Mouse (Mus musculus) left cerebral cortex, adult 18-20 months (tissue): ENCODE data around the gene Astl. TPM values are rescaled to one million over a fixed set of nuclear protein-coding genes. Genes with fewer than 3 reads are reported as not detected.

Source experiments
- DNase-seq, 2 experiments: peaks; one replicate each; pipeline ENCODE4 v3.0.0; 2021 to 2022; ENCODE audit warnings: low spot score in 2 of 2, mixed read lengths in 1 of 2
- total RNA-seq, 2 experiments: library from RNA; stranded (reverse); gene quantifications; 2 replicates each; pipeline ENCODE4 v1.2.3; 2021

Gene Astl
- total RNA-seq, 2 experiments from 2014 or later = not detected

DNA sequence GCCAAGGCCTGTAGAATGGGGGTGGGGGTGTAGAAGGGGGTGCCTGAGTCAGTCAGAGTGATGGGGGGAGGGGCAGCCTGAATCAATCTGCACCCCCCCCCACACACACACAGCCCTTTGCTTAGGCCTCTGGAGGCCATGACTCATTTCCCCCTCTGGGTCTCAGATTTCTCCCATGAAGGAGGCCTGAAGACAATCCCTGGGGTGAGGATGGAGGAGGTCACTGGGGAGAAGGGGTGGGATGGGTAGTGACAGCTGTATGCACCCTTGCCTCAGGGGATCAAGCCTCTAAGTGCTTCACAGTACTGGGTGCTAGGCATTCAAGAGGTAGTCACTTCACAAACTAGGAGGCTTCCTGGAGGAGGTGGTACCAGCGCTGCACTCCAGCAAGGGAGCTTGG, 14.8 kb upstream of the Astl start:
- no peak for DNase-seq

DNA sequence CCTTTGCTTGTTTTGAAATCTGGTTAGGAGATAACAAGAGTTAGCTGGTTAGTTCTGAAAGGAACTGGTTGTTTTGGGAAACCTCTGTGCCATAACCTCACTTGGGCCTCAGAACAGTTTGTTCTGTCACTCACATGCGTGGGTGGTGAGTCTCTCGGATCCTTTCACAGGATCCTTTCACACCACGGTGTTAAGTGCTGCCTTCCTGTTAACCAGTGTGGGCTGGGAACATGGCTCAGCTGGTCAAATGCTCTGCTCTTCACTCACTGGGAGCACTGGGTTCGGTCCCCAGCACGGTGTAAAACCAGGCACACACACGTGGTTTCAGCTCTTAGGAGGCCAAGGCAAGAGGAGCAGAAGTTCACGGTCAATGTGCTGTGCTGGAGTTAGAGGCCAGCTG, 14.0 kb upstream of the Astl start:
- no peak for DNase-seq

DNA sequence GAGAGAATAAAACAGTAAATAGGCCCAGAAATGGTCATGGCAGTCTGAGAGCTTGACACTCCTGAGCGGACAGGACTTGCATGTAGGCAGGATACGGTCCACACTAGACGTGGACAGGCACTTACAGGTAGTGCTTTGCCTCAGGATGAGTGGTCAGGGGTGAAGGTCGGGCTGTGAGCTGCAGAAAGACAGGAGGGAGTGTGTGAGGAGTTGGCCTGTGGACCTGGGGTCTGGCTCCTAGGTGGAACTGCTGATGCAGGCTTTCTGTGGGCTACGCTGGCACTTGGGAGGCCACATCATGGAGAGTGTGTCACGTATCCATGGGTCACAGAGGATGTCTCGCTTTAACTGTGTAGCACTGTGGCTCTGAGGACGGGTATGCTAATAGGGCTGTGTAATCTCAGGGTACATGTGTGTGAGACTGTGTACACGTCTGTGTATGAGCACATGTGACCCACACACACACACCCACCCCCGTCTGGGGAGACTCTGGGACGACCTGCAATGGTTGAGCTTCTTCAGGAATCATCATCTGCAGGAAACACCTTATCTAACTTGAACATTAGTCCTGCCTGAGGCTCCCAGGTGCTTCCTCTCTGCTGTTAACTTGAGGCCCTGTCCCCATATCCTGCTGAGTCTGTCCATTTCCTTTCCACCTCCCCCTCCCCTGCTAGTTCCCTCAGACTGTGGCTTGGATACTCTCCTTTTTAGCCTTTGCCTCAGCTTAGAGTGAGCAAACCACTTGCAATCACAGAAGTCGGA, 10.2 kb upstream of the Astl start:
- DNase-seq = no peak

DNA sequence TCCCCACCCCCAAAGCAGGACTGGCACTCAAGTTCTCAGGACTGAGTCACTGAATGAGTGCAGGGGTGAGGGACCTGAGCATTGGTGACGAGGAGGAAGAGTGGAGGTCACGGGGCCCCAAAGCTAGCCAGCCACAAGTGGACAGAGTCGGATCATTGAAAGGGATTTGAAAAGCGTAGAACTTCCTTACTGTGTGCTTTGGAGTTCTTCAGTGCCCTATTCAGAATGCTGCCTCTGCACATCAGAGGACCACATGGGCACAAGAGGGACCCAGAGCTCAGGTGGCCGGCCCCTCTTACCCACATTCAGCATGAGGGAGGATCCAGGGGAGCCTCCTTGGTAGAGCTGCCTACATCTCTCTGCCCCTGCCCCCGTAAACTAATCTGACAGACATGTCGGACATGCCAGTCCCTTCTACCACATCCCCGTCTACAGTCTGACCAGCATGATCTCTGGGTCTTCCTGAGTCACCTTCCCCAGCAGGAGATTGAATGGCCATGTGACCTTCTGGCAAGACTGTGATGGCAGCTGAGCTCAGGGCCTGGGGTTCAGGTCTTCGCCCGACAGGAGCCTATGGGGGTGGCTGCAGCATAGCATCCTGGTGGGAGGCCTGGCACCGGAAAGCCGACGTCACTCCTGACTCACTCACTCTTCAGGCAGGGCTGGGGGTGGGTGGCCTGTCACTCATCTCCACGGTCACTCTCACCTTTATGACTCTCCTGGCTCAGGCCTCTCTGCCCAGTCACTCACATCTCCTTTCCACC, 5.5 kb upstream of the Astl start:
- DNase-seq = peak in 1 of 2 experiments; percentile 28

GRCm38 (mm10) chr2:127333945-127334603, 4.4 kb upstream of the Astl start:
- DNase-seq = no peak

DNA sequence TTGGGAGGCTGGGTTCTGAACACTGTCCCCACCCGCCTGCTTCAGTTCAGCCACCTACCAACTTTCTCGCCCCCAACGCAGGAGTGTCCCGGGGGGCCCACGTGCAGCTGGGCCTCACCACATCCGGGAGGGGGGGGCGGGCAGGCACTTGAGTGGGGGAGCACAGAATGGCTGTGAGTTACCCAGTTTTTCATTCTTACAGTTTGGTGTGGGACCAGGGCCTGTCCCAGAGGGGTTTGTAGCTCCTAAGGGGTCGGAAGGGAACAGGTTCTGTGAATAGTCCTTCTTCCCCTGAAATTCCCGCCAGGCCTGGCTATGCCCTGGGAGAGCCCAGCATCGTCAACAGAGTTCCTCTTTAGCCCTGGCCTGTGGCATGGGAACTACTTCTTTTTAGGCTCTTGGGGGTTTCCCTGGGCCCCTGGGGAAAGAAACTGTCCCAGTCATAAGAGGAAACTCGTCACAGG, 3.3 kb upstream of the Astl start:
- DNase-seq = no peak

- DNase-seq = peak; percentile 66 to 77
Observed at GRCm38 (mm10) chr2:127335767-127336496, 2.5 kb upstream of the Astl start, which contains the start of gene Dusp2. Gene Dusp2 (plus strand): TSS chr2:127336159.

DNA sequence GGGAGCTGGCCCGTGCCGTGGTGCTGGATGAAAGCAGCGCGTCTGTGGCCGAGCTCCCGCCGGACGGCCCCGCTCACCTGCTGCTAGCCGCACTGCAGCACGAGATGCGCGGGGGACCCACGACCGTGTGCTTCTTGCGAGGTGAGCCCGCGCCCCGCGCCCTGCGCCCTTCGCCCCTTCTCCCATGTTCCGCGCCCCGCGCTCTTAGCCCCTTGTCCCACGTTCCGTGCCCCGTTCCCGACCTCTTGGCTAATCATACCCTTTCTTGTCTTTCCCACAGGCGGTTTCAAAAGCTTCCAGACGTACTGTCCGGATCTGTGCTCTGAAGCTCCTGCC, 2.0 kb upstream of the Astl start:
- DNase-seq = no peak

DNA sequence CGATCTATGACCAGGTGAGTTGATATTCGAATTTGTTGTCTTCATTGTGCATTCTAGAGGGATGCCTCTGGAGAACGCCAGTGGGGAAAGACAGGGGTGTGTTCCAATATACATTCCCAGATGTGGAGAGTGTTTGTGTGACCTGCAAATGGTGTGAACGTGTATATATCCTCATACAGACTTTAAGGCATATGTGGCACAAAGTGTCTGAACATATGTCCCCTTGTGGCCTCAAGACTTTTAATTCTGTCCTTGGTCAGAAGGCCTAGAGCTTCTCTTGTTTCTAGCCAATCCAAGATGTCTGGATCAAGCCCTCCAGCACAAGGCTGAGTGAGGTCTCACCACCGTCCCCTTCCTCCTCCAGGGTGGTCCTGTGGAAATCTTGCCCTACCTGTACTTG, 1.6 kb upstream of the Astl start:
- no peak for DNase-seq

- DNase-seq = peak; percentile 23 to 39
Observed at GRCm38 (mm10) chr2:127337531-127337930, 908 bp upstream of the Astl start.

GRCm38 (mm10) chr2:127338012-127338411, 427 bp upstream of the Astl start:
- no peak for DNase-seq

- DNase-seq = no peak
Observed at GRCm38 (mm10) chr2:127338833-127339232, 394 bp downstream of the Astl start.

- DNase-seq = no peak
Observed at GRCm38 (mm10) chr2:127339262-127339661, 823 bp downstream of the Astl start.

GRCm38 (mm10) chr2:127341159-127341558, 2.7 kb downstream of the Astl start:
- peak; percentile 50 to 57 for DNase-seq

GRCm38 (mm10) chr2:127346334-127346733, 7.9 kb downstream of the Astl start:
- no peak for DNase-seq

DNA sequence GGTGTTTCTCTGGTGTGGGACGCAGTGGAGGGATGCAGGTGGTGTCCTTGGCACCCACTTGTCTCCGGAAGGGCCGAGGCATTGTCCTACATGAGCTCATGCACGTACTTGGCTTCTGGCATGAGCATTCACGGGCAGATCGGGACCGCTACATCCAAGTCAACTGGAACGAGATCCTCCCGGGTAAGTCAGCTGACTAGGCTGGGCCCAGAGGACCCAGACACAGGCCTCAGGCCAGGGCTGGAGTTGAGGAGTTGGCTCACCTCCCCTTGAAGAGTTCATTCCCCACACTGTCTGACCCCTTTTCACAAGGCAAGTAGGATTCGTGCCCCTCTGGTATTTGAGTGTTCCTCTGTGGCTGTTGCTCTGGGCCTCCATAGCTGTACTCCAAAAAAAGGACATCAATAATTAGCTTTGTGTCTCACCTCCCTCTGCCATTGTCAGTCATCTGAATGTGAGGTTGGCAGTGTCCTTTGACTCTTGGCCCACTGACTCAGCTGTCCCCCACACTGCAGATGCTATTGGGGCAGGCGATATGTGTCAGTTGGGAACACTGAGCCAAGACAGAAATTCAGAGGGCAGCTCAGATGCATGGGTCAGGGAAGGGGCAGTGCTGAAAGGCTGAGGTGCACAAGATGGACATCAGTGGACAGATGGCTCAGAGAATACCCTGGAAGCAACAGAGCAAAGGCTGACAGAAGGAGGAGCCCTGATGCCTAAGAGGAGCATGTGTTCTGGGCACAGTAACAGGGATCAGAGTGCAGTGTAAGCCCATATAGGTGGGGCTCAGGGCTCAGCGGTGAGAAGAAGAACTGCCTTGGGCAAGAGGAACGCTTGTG, 8.9 kb downstream of the Astl start:
- no peak for DNase-seq

DNA sequence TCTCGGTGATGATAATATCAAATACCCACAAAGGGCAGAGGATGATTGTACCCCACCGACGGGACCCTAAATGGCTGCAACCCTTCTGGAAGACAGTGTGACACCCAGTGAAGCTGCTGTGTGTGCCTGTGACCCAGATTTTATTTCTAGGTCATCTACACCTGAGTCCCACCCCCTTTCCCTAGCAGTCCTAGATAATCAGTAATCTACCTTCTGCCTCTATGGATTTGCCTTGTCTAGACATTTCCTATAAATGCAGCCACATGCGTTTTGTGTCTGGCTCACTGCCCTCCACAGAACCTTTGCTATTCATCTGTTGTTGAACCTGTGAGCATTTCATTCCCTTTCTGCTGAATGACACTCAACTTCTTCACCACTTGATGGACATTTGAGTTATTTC, 15.4 kb downstream of the Astl start:
- DNase-seq = no peak

DNA sequence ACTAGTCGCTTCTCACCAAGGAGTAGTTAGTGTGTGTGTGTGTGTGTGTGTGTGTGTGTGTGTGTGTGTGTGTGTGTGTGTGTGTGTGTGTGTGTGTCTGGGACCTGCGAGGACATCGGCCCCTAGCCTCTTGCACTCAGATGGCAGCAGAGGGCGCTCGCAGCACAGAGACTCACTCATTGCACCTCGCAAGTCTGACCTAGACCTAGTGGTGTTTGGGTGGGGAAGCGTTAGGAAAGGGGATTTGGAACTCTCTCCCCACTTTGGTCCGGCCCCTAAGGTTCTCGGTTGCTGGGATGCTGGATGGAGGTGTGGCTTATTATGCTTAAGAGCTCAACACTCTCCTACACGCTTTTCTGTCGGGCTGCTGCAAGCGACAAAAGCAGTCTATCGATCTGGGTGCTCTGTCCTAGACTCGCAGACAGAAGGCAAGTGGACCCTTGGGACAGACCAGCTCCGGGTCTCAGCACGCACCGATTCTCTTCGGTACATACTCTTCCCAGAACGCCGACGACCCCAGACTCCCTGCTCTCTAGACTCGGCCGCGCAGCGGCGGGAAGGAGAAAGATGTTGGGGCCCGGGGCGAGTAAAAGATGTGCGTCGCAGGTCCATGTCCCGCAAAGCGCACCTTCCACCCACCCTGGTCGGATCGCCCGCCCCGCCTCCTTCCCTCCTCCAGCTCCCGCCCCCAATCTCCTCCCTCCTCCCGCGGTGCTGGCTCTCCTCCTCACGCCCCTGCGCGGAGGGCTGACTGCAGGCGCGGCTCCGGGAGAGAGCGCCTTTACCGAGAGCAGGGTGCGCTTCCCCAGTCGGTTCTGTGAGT, 24.2 kb downstream of the Astl start, which contains the start of gene Adra2b:
Gene Adra2b (plus strand): TSS at position 750 of the 823 bp plus-strand sequence.
- DNase-seq = peak; percentile 83 to 89

- no peak for DNase-seq
Observed at GRCm38 (mm10) chr2:127363282-127363652, 24.8 kb downstream of the Astl start.
